Mouse (Mus musculus): Measurements from ENCODE around the gene Slc2a3.
"Not testable (repeated sequence)": the region's sequence is repeated elsewhere in the genome, so short reads cannot be mapped to it uniquely, and the experiment has no call there.

The Slc2a3 gene

GRCm38 (mm10) chr6:122782164-122782563 is 19.3 kb downstream of the Slc2a3 start:
- no peak for DNase-seq (ENCODE audit: low read depth, low spot score)
- Histone ChIP-seq H3K27me3 (ENCODE audit: control insufficient read depth, insufficient read depth, low read length, poor library complexity, severe bottlenecking) (no peaks in the 10 kb centered on the region), H3K36me3 (ENCODE audit: control insufficient read depth, insufficient read depth, low read length, poor library complexity, severe bottlenecking) (no peaks in the 10 kb centered on the region)

- Histone ChIP-seq H3K27me3 (ENCODE audit: control insufficient read depth, insufficient read depth, low read length, poor library complexity, severe bottlenecking) (no peaks in the 10 kb centered on the region), H3K36me3 (ENCODE audit: control insufficient read depth, insufficient read depth, low read length, poor library complexity, severe bottlenecking) (no peaks in the 10 kb centered on the region)
- no peak for DNase-seq (ENCODE audit: low read depth, low spot score)
Measured at GRCm38 (mm10) chr6:122781167-122781566, 20.3 kb downstream of the Slc2a3 start.

- Histone ChIP-seq H3K27me3 (ENCODE audit: control insufficient read depth, insufficient read depth, low read length, poor library complexity, severe bottlenecking) (no peaks in the 10 kb centered on the region), H3K36me3 (ENCODE audit: control insufficient read depth, insufficient read depth, low read length, poor library complexity, severe bottlenecking) (no peaks in the 10 kb centered on the region)
- no peak for DNase-seq (ENCODE audit: low read depth, low spot score)
Measured at GRCm38 (mm10) chr6:122779916-122780315, 21.5 kb downstream of the Slc2a3 start.

GRCm38 (mm10) chr6:122776040-122776439 is 25.4 kb downstream of the Slc2a3 start:
- H3K36me3 ChIP-seq (ENCODE audit: control insufficient read depth, insufficient read depth, low read length, poor library complexity, severe bottlenecking), result no peaks in the 10 kb centered on the region
- no peak for DNase-seq (ENCODE audit: low read depth, low spot score)

GRCm38 (mm10) chr6:122774345-122774744 is 27.1 kb downstream of the Slc2a3 start:
- Histone ChIP-seq H3K36me3 (ENCODE audit: control insufficient read depth, insufficient read depth, low read length, poor library complexity, severe bottlenecking) (no peaks in the 10 kb centered on the region), H3K27me3 (ENCODE audit: control insufficient read depth, insufficient read depth, low read length, poor library complexity, severe bottlenecking) (no peaks in the 10 kb centered on the region)
- DNase-seq (ENCODE audit: low read depth, low spot score), result no peak

More at GRCm38 (mm10) chr6:122776040-122776439, 25.4 kb downstream of the Slc2a3 start:
- H3K27me3 ChIP-seq (ENCODE audit: control insufficient read depth, insufficient read depth, low read length, poor library complexity, severe bottlenecking), result no peaks in the 10 kb centered on the region

- no peak for DNase-seq (ENCODE audit: low read depth, low spot score)
- H3K27me3 ChIP-seq (ENCODE audit: control insufficient read depth, insufficient read depth, low read length, poor library complexity, severe bottlenecking), result no peaks in the 10 kb centered on the region
- no peaks in the 10 kb centered on the region for H3K36me3 ChIP-seq (ENCODE audit: control insufficient read depth, insufficient read depth, low read length, poor library complexity, severe bottlenecking)
Measured at GRCm38 (mm10) chr6:122772701-122773100, 28.7 kb downstream of the Slc2a3 start.

- no peak for DNase-seq (ENCODE audit: low read depth, low spot score)
- Histone ChIP-seq H3K36me3 (ENCODE audit: control insufficient read depth, insufficient read depth, low read length, poor library complexity, severe bottlenecking) (no peaks in the 10 kb centered on the region), H3K27me3 (ENCODE audit: control insufficient read depth, insufficient read depth, low read length, poor library complexity, severe bottlenecking) (no peaks in the 10 kb centered on the region)
Measured at GRCm38 (mm10) chr6:122770760-122771315, 30.6 kb downstream of the Slc2a3 start.

- H3K36me3 ChIP-seq (ENCODE audit: control insufficient read depth, insufficient read depth, low read length, poor library complexity, severe bottlenecking), result no peaks in the 10 kb centered on the region
- DNase-seq (ENCODE audit: low read depth, low spot score), result no peak
- H3K27me3 ChIP-seq (ENCODE audit: control insufficient read depth, insufficient read depth, low read length, poor library complexity, severe bottlenecking), result no peaks in the 10 kb centered on the region
Measured at GRCm38 (mm10) chr6:122769771-122770759, 31.4 kb downstream of the Slc2a3 start.

- no peaks in the 10 kb centered on the region for H3K36me3 ChIP-seq (ENCODE audit: control insufficient read depth, insufficient read depth, low read length, poor library complexity, severe bottlenecking)
- no peaks in the 10 kb centered on the region for H3K27me3 ChIP-seq (ENCODE audit: control insufficient read depth, insufficient read depth, low read length, poor library complexity, severe bottlenecking)
- no peak for DNase-seq (ENCODE audit: low read depth, low spot score)
Measured at GRCm38 (mm10) chr6:122768256-122768655, 33.2 kb downstream of the Slc2a3 start.

- not testable (repeated sequence) for H3K27me3 ChIP-seq (ENCODE audit: control insufficient read depth, insufficient read depth, low read length, poor library complexity, severe bottlenecking); DNase-seq (ENCODE audit: low read depth, low spot score); H3K36me3 ChIP-seq (ENCODE audit: control insufficient read depth, insufficient read depth, low read length, poor library complexity, severe bottlenecking)
Measured at GRCm38 (mm10) chr6:122767012-122767411, 34.4 kb downstream of the Slc2a3 start.

GRCm38 (mm10) chr6:122766145-122766968 is 35.1 kb downstream of the Slc2a3 start:
- no peak for DNase-seq (ENCODE audit: low read depth, low spot score)
- H3K27me3 ChIP-seq (ENCODE audit: control insufficient read depth, insufficient read depth, low read length, poor library complexity, severe bottlenecking), result no peaks in the 10 kb centered on the region
- no peaks in the 10 kb centered on the region for H3K36me3 ChIP-seq (ENCODE audit: control insufficient read depth, insufficient read depth, low read length, poor library complexity, severe bottlenecking)

- no peaks in the 10 kb centered on the region for H3K27me3 ChIP-seq (ENCODE audit: control insufficient read depth, insufficient read depth, low read length, poor library complexity, severe bottlenecking)
- DNase-seq (ENCODE audit: low read depth, low spot score), result no peak
- H3K36me3 ChIP-seq (ENCODE audit: control insufficient read depth, insufficient read depth, low read length, poor library complexity, severe bottlenecking), result no peaks in the 10 kb centered on the region
Measured at GRCm38 (mm10) chr6:122765298-122765956, 36.0 kb downstream of the Slc2a3 start.

- H3K36me3 ChIP-seq (ENCODE audit: control insufficient read depth, insufficient read depth, low read length, poor library complexity, severe bottlenecking), result no peaks in the 10 kb centered on the region
- no peaks in the 10 kb centered on the region for H3K27me3 ChIP-seq (ENCODE audit: control insufficient read depth, insufficient read depth, low read length, poor library complexity, severe bottlenecking)
- DNase-seq (ENCODE audit: low read depth, low spot score), result peak; percentile 51
Measured at GRCm38 (mm10) chr6:122764446-122765297, 36.8 kb downstream of the Slc2a3 start.
